Mouse (Mus musculus): ENCODE measurements around the gene Unc13b. TPM values are rescaled to one million over a fixed set of nuclear protein-coding genes. Genes with fewer than 3 reads are reported as not detected.

The Unc13b gene
- total and polyA plus RNA-seq, 2 experiments from 2014 or later: 7.9 to 40.2 TPM

- DNase-seq (ENCODE audit: low spot score) (no peak), ATAC-seq (ENCODE audit: low FRiP score) (no peak)
- no peaks in the 10 kb centered on the region for H3K27me3 ChIP-seq (ENCODE audit: insufficient read depth, low read length)
- H3K9ac ChIP-seq (replicated peaks; ENCODE audit: low read length, poor library complexity, severe bottlenecking): no peak overlapping the region
- no peaks in the 10 kb centered on the region for H3K36me3 ChIP-seq (ENCODE audit: insufficient read depth, low read length)
- H3K9me3 ChIP-seq (ENCODE audit: low read length): no peaks in the 10 kb centered on the region
- no peak for TF ChIP-seq CTCF (IDR thresholded peaks at IDR 0.05)
- no peaks in the 10 kb centered on the region for H3K4me1 ChIP-seq (ENCODE audit: insufficient read depth, low read length)
- 88% methylated on average over 1 of the region's 1 CpGs for WGBS
- no peak overlapping the region for H3K27ac ChIP-seq (ENCODE audit: low read depth, low read length)
- H3K4me2 ChIP-seq (ENCODE audit: low read depth, low read length, poor library complexity, severe bottlenecking): no peak overlapping the region
- no peak overlapping the region for H3K4me3 ChIP-seq (ENCODE audit: low read depth, low read length)
Observed at GRCm38 (mm10) chr4:43217997-43218396, 159.2 kb downstream of the Unc13b start.

GRCm38 (mm10) chr4:43231821-43232220, 173.1 kb downstream of the Unc13b start:
- H3K4me3 ChIP-seq (ENCODE audit: low read depth, low read length): no peak overlapping the region
- no peak overlapping the region for H3K27ac ChIP-seq (ENCODE audit: low read depth, low read length)
- WGBS: 86% methylated on average over 3 of the region's 3 CpGs
- no peak overlapping the region for H3K9ac ChIP-seq (replicated peaks; ENCODE audit: low read length, poor library complexity, severe bottlenecking)
- H3K4me2 ChIP-seq (ENCODE audit: low read depth, low read length, poor library complexity, severe bottlenecking): no peak overlapping the region
- no peak for ATAC-seq (ENCODE audit: low FRiP score)
- no peak for DNase-seq (ENCODE audit: low spot score)
- no peaks in the 10 kb centered on the region for H3K4me1 ChIP-seq (ENCODE audit: insufficient read depth, low read length)
- H3K36me3 ChIP-seq (ENCODE audit: insufficient read depth, low read length): peaks cover 22% of the 10 kb centered on the region
- H3K27me3 ChIP-seq (ENCODE audit: insufficient read depth, low read length): no peaks in the 10 kb centered on the region
- no peaks in the 10 kb centered on the region for H3K9me3 ChIP-seq (ENCODE audit: low read length)
- TF ChIP-seq CTCF (IDR thresholded peaks at IDR 0.05): no peak

GRCm38 (mm10) chr4:43232985-43233384, 174.2 kb downstream of the Unc13b start:
- H3K27ac ChIP-seq (ENCODE audit: low read depth, low read length): no peak overlapping the region
- no peak for ATAC-seq (ENCODE audit: low FRiP score)
- 90% methylated on average over 1 of the region's 1 CpGs for WGBS

GRCm38 (mm10) chr4:43233489-43233888, 174.7 kb downstream of the Unc13b start:
- no peak for TF ChIP-seq CTCF (IDR thresholded peaks at IDR 0.05)
- no peak overlapping the region for H3K9ac ChIP-seq (replicated peaks; ENCODE audit: low read length, poor library complexity, severe bottlenecking)
- no peak for ATAC-seq (ENCODE audit: low FRiP score)
- DNase-seq (ENCODE audit: low spot score): no peak
- no peaks in the 10 kb centered on the region for H3K4me1 ChIP-seq (ENCODE audit: insufficient read depth, low read length)
- H3K36me3 ChIP-seq (ENCODE audit: insufficient read depth, low read length): peaks cover 27% of the 10 kb centered on the region
- H3K4me3 ChIP-seq (ENCODE audit: low read depth, low read length): no peak overlapping the region
- H3K9me3 ChIP-seq (ENCODE audit: low read length): no peaks in the 10 kb centered on the region
- no peaks in the 10 kb centered on the region for H3K27me3 ChIP-seq (ENCODE audit: insufficient read depth, low read length)
- no peak overlapping the region for H3K27ac ChIP-seq (ENCODE audit: low read depth, low read length)
- H3K4me2 ChIP-seq (ENCODE audit: low read depth, low read length, poor library complexity, severe bottlenecking): no peak overlapping the region
- WGBS: 96% methylated on average over 6 of the region's 6 CpGs

More at GRCm38 (mm10) chr4:43232985-43233384, 174.2 kb downstream of the Unc13b start:
- no peak for DNase-seq (ENCODE audit: low spot score)
- H3K9ac ChIP-seq (replicated peaks; ENCODE audit: low read length, poor library complexity, severe bottlenecking): no peak overlapping the region
- peaks cover 27% of the 10 kb centered on the region for H3K36me3 ChIP-seq (ENCODE audit: insufficient read depth, low read length)
- H3K4me2 ChIP-seq (ENCODE audit: low read depth, low read length, poor library complexity, severe bottlenecking): no peak overlapping the region
- no peaks in the 10 kb centered on the region for H3K27me3 ChIP-seq (ENCODE audit: insufficient read depth, low read length)
- H3K9me3 ChIP-seq (ENCODE audit: low read length): no peaks in the 10 kb centered on the region
- no peak for TF ChIP-seq CTCF (IDR thresholded peaks at IDR 0.05)
- no peaks in the 10 kb centered on the region for H3K4me1 ChIP-seq (ENCODE audit: insufficient read depth, low read length)
- H3K4me3 ChIP-seq (ENCODE audit: low read depth, low read length): no peak overlapping the region

- WGBS: 96% methylated on average over 9 of the region's 9 CpGs
- H3K4me1 ChIP-seq (ENCODE audit: insufficient read depth, low read length): no peaks in the 10 kb centered on the region
- no peak overlapping the region for H3K9ac ChIP-seq (replicated peaks; ENCODE audit: low read length, poor library complexity, severe bottlenecking)
- no peaks in the 10 kb centered on the region for H3K27me3 ChIP-seq (ENCODE audit: insufficient read depth, low read length)
- DNase-seq (ENCODE audit: low spot score): no peak
- peaks cover 43% of the 10 kb centered on the region for H3K36me3 ChIP-seq (ENCODE audit: insufficient read depth, low read length)
- no peak for TF ChIP-seq CTCF (IDR thresholded peaks at IDR 0.05)
- no peak for ATAC-seq (ENCODE audit: low FRiP score)
- H3K4me3 ChIP-seq (ENCODE audit: low read depth, low read length): no peak overlapping the region
- no peak overlapping the region for H3K4me2 ChIP-seq (ENCODE audit: low read depth, low read length, poor library complexity, severe bottlenecking)
- no peaks in the 10 kb centered on the region for H3K9me3 ChIP-seq (ENCODE audit: low read length)
- H3K27ac ChIP-seq (ENCODE audit: low read depth, low read length): no peak overlapping the region
Observed at GRCm38 (mm10) chr4:43236898-43237297, 178.1 kb downstream of the Unc13b start.

- ATAC-seq (ENCODE audit: low FRiP score): no peak
- no peak for DNase-seq (ENCODE audit: low spot score)
- peaks cover 31% of the 10 kb centered on the region for H3K36me3 ChIP-seq (ENCODE audit: insufficient read depth, low read length)
Observed at GRCm38 (mm10) chr4:43240716-43241115, 182.0 kb downstream of the Unc13b start.

More at GRCm38 (mm10) chr4:43240716-43241115, 182.0 kb downstream of the Unc13b start:
- no peak for TF ChIP-seq CTCF (IDR thresholded peaks at IDR 0.05)
- no peak overlapping the region for H3K4me2 ChIP-seq (ENCODE audit: low read depth, low read length, poor library complexity, severe bottlenecking)
- WGBS: 76% methylated on average over 1 of the region's 1 CpGs
- H3K9me3 ChIP-seq (ENCODE audit: low read length): no peaks in the 10 kb centered on the region
- no peaks in the 10 kb centered on the region for H3K4me1 ChIP-seq (ENCODE audit: insufficient read depth, low read length)
- no peak overlapping the region for H3K4me3 ChIP-seq (ENCODE audit: low read depth, low read length)
- no peak overlapping the region for H3K27ac ChIP-seq (ENCODE audit: low read depth, low read length)
- H3K27me3 ChIP-seq (ENCODE audit: insufficient read depth, low read length): no peaks in the 10 kb centered on the region
- H3K9ac ChIP-seq (replicated peaks; ENCODE audit: low read length, poor library complexity, severe bottlenecking): no peak overlapping the region
